Mouse (Mus musculus): ENCODE results near the gene Nup98.

Nup98 gene

DNA sequence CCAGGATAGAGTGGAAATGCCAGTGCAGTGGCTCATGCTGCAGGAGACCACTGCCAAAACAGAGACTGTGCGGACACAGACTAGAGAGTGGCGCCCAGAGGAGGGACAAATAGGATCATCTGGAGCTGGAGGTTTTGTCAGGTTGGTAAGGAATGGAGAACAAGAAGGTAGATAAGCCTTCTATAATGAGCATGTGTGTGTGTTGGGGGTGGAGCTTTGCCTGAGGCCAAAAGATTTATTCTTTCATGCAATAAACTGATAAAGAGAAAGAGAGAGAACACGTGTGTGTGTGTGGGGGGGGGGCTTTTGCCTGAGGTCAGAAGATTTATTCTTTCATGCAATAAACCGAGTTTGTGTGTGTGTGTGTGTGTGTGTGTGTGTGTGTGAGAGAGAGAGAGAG is 23.1 kb upstream of the Nup98 start:
- DNase-seq (ENCODE audit: inconsistent age in 2 of 2, low spot score in 1 of 2): no peak

DNA sequence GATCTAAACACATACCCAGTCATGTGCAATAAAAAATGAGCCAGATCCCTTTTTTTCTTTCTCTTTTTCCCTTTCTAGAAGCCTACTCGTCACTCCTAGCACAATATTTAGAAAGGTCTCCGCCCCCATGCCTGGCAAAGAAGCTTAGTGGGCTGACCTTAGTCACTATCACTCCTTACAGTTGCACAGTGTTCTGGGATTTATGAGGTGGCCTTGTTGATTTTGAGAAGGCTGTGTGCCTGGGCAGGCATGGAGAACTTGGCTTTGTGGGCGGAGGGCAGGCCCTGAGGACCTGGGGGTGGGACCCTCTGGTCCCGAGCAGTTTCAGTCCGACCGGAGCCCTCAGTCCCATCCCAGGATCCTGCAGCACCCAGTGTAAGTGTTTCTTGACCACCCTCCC is 19.8 kb upstream of the Nup98 start:
- DNase-seq (ENCODE audit: inconsistent age in 2 of 2, low spot score in 1 of 2): peak; percentile 80 to 81

GRCm38 (mm10) chr7:102228049-102228670 is 18.2 kb upstream of the Nup98 start:
- DNase-seq (ENCODE audit: inconsistent age in 2 of 2, low spot score in 1 of 2): no peak

- DNase-seq (ENCODE audit: inconsistent age in 2 of 2, low spot score in 1 of 2): no peak
These were observed 16.1 kb upstream of the Nup98 start for GRCm38 (mm10) chr7:102226051-102226450.

DNA sequence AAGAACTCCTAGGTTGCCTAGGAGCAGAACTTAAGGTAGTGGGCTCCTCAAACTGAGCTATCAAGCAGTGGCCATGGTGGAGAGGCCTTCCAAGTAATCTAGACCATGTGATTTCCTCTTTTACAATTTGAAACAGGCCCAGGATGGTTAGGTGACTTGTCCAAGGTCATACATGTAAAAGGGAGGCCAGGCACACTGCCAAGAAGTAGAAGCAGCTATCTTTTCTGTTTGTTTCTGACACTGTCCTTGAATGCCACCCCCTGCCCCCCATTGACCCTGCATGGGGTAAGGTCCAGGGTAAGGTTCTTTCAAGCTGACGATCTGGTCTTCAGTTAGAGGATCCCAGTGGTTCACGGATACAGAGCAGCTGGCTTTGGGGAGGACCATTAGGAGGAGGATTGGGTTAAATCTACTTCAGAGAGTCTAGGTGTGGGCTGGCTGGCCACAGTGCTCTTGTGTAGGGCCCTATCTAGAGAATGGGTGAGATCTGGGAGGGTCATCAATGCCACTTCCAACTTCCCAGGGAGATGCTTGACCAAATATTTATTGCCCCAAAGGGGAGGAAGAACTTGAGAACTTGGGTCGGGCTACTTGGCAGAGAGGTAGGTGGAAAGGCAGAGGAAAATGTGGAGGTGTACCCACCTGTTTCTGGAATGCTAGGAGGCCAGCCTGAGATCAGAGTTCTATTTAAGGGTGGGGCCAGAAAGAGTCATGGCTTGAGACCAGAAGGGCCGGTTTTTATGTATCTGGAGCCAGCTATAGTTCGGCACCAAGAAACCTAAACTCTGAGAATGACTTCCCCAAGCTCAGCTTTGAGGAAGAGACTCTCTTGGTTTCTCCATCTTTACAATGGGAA is 14.1 kb upstream of the Nup98 start:
- DNase-seq (ENCODE audit: inconsistent age in 2 of 2, low spot score in 1 of 2): peak; percentile 73 to 89

DNA sequence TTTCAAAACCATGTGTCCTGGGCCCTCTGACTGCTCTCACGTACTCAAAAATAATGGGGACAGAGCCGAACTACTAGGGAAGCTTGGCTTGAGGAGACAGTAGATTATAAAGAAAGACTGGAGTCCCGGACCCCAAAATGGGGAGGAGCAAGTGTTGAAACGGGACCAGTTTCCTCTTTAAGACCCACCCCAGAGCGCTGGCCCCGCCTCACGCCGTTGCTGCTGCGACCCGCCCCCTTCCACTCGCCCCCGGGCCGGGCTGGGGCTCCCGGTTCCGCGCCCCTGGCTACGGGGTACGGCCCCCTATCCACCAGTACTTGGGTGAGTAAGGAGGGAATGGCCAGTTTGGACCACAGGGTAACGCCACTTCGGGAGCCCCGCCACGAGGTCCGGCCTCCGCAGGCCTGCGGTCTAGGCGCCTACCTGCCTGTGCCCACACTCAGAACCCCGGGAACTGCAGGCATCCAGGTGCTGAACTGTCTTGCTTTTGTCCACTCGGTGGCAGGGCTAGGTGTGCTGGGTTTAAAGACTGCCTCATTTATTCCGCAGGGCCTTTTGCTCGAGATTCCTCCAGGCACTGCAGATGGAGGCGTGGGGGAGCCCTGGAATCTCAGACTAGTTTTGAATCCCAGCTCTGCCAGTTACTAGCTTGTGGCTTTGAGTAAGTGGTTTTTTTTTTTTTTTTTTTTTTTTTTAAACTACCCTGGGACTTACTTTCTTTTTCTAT is 13.0 kb upstream of the Nup98 start:
- peak; percentile 84 to 93 for DNase-seq (ENCODE audit: inconsistent age in 2 of 2, low spot score in 1 of 2)

- peak in 1 of 2 experiments; percentile 80 for DNase-seq (ENCODE audit: inconsistent age in 2 of 2, low spot score in 1 of 2)
These were observed 12.4 kb upstream of the Nup98 start for GRCm38 (mm10) chr7:102222336-102222735.

GRCm38 (mm10) chr7:102221899-102222298 is 11.9 kb upstream of the Nup98 start:
- no peak for DNase-seq (ENCODE audit: inconsistent age in 2 of 2, low spot score in 1 of 2)

DNA sequence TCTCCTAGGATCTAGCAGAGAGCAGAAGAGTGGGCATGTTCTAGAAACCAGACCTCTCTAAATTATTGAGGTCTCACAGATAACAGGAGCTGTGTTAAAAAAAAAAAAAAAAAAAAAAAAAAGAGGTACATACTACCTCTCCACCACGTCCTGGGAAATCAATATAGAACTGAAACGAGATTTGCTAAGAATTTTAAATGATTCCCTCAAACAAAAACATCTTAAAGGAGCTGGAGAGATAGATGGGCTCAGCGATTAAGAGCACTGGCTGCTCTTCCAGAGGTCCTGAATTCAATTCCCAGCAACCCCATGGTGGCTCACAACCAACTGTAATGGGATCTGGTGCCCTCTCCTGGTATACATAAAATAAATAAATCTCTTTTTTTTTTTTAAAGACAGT is 1.1 kb upstream of the Nup98 start:
- no peak for DNase-seq (ENCODE audit: inconsistent age in 2 of 2, low spot score in 1 of 2)

DNA sequence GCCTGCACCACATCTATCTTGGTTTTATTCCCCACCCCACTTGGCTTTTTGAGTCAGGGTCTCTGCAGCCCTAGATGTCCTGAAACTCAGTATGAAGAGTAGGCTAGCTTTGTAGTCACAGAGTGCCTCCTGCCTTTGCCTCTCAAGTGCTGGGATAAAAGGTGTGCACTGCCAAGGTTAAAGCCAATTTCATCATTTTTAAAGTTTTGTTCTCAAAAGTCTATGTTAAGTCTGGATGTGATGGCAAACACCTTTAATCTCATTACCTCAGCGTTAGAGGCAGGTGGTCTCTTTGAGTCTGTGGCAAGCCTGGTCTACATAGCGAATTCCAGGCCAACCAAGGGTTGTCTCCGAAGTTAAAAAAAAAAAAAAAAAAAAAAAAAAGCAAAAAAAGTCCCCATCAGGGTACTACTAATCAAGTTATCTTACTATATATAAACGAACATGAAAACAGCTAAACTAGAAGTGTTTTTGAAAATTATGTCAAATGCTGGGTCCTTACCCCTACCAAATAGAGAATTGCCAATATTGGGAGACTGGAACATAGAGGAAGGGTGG is 1.1 kb downstream of the Nup98 start:
- no peak for DNase-seq (ENCODE audit: inconsistent age in 2 of 2, low spot score in 1 of 2)

DNA sequence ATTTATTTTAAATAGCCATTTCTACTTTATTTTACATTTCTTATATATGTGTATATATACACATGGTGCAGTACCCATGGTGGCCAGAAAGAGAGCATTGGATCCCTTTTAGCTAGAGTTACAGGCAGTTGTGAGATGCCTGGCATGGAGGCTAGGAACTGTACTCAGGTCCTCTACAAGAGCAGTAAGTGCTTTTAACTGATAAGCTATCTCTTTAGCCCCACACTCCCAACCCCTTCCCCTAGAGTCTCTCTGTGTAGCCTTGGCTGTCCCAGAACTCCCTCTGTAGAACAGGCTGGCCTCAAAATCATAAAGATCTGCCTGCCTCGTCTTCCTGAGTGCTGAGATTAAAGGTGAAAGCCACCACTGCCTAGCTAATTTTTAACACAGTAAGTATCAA is 4.3 kb downstream of the Nup98 start:
- no peak for DNase-seq (ENCODE audit: inconsistent age in 2 of 2, low spot score in 1 of 2)

- no peak for DNase-seq (ENCODE audit: inconsistent age in 2 of 2, low spot score in 1 of 2)
These were observed 5.6 kb downstream of the Nup98 start for GRCm38 (mm10) chr7:102204296-102204857.

DNA sequence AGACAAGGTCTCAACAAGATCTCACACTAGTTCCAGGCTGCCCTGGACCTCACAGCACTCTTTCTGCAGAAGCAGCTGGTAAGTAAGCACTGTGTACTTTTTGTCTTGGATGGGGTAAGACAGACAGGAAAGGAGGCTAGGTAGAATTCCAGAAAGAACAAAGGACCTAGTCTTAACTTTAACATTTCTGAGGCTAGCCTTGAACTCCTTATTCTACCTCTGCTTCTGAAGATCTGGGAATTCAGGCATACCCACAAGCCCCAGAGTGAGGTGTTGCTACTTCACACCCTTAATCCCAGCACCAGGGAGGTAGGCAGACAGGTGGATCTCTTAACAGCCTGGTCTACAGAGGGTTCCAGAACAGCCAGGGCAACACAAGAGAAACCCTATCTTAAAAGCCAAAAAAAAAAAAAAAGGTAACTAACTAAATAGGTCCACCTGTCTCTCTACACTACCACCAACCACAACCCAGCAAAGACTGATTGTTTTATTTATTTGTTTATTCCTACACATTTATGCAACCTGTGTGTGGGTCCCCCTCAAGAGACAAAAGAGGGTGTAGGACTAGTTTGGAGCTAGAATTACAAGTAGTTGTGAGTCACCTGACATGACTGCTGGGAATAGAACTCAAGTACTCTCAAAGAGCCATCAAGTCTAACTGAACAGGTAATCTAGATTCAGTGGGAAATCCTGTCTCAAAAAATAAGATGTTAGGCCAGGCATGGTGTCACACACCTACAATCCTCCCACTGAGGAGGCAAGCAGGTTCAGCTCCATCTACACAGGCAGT is 8.8 kb downstream of the Nup98 start:
- DNase-seq (ENCODE audit: inconsistent age in 2 of 2, low spot score in 1 of 2): no peak

GRCm38 (mm10) chr7:102200576-102200975 is 9.4 kb downstream of the Nup98 start:
- no peak for DNase-seq (ENCODE audit: inconsistent age in 2 of 2, low spot score in 1 of 2)

DNA sequence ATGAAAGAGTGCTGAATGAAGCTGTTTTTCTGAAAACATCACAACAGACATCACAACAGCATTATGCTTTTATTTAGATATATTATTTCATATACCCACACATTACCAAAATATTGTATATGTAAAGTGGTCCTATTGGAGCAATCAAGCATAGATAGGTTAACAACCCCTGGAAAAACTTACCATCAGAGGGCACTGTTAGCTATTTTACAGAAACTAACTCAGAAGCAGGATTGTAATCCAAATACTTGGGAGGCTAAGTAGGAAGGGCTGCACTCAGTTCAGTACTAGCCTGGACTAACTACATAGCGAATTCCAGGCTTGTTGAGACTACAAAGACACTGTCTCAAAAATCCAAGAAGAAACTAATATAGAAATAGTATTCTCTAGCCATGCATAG is 17.6 kb downstream of the Nup98 start:
- peak in 1 of 2 experiments; percentile 49 for DNase-seq (ENCODE audit: inconsistent age in 2 of 2, low spot score in 1 of 2)

DNA sequence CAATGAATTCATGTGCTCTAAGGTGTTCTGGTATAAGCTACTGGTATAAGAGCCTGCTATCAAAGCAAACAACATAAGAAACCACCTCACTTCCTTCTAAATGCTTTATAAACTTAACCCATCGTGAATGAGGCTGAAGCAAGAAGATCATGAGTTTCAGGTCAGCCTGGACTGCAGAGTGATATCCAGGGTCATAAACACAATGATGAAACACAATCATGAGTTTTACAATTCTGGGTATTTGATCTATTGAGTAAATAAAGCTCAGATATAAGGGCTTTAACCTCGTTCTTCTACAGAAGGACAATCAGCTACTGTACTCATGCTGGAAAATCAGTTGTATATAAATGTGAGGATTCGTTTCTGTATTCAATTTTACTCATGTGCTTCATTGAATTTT is 26.1 kb downstream of the Nup98 start:
- no peak for DNase-seq (ENCODE audit: inconsistent age in 2 of 2, low spot score in 1 of 2)

DNA sequence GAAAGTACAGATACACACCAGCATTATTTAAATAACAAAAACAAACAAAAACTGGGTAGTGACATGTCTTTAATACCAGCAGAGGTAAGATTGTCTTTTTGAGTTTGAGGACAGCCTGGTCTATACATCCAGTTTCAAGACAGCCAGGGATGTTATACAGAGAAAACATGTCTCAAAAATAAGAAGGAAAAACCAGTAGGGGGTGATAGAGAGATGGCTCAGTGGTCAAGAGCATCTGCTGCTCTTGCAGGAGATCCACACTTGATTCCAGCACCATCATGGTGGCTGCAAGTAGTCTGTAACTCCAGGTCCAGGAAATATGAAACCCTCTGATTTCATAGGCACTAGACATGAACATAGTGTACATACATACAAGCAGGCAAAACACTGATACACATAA is 39.7 kb downstream of the Nup98 start:
- DNase-seq (ENCODE audit: inconsistent age in 2 of 2, low spot score in 1 of 2): no peak

- DNase-seq (ENCODE audit: inconsistent age in 2 of 2, low spot score in 1 of 2): peak in 1 of 2 experiments; percentile 72
These were observed 56.3 kb downstream of the Nup98 start for GRCm38 (mm10) chr7:102153691-102154090.

GRCm38 (mm10) chr7:102137898-102138297 is 72.1 kb downstream of the Nup98 start:
- no peak for DNase-seq (ENCODE audit: inconsistent age in 2 of 2, low spot score in 1 of 2)

DNA sequence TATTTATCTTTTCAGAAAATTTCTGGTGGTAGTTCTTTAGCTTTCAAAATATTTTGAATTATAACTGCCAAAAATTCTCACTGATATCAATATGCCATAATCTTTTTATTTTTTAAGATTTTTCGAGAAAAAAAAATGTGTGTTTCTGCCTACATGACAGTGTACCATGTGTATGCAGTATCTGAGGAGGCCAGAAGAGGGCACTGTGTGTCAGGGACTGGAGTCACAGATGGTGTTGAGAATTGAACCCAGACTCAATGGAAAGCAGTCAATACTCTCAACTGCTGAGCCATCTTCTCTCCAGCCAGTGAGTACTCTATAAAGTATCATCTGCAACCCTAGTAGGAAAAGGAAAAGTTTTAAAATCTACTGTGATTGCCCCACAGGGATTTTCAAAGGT is 72.5 kb downstream of the Nup98 start:
- peak; percentile 29 to 63 for DNase-seq (ENCODE audit: inconsistent age in 2 of 2, low spot score in 1 of 2)

All from adrenal gland, adult (tissue).